Mouse (Mus musculus) kidney, adult 2 months (tissue): ENCODE measurements around the gene Zfp541. TPM values are rescaled to one million over a fixed set of nuclear protein-coding genes. Genes with fewer than 3 reads are reported as not detected.

Experiments used
- DNase-seq: peaks from one replicate; pipeline ENCODE4 v3.0.0; 2021
- H3K27ac ChIP-seq: fragments of 200-500 bp; 2 replicates; pipeline ENCODE4 v1.5.1; 2012; ENCODE audit warnings: low read depth, low read length, control low read depth, inconsistent platforms; ENCODE audit not compliant: insufficient read depth
- H3K27me3 ChIP-seq: fragments of 200-500 bp; replicated peaks from 2 replicates; pipeline ENCODE4 v1.6.1; 2012; ENCODE audit warnings: mild to moderate bottlenecking, moderate library complexity, low read length, inconsistent platforms; ENCODE audit not compliant: control insufficient read depth, insufficient read depth
- H3K36me3 ChIP-seq: fragments of 200-500 bp; 2 replicates; pipeline ENCODE4 v1.6.1; 2012; ENCODE audit warnings: mild to moderate bottlenecking, moderate library complexity, low read length, inconsistent platforms; ENCODE audit not compliant: control insufficient read depth, insufficient read depth
- H3K4me1 ChIP-seq: fragments of 200-500 bp; 2 replicates; pipeline ENCODE4 v1.6.1; 2011; ENCODE audit warnings: low read length; ENCODE audit not compliant: control insufficient read depth, insufficient read depth
- H3K4me3 ChIP-seq: fragments of 200-500 bp; 2 replicates; pipeline ENCODE4 v1.5.1; 2011; ENCODE audit warnings: mild to moderate bottlenecking, low read depth, low read length, control low read depth; ENCODE audit not compliant: insufficient read depth
- CTCF ChIP-seq: fragments of 200-500 bp; conservative IDR thresholded peaks from 2 replicates; pipeline ENCODE4 v1.5.1; 2011; ENCODE audit warnings: low read depth, mild to moderate bottlenecking, control low read depth, low read length, moderate library complexity, mixed read lengths; ENCODE audit not compliant: insufficient read depth, insufficient read length
- POLR2A ChIP-seq: fragments of 200-500 bp; IDR thresholded peaks from one replicate; pipeline ENCODE4 v1.6.1; 2011; ENCODE audit warnings: low read depth, low read length, control low read depth
- WGBS: fragments of 180-500 bp; shearing (Covaris S2); methylation state at CpG from one replicate; pipeline ENCODE4 v1.1.7; 2018; 5-methylcytosine and 5-hydroxymethylcytosine counted together
- polyA plus RNA-seq: library from polyadenylated mRNA; depleted of rRNA; stranded (reverse); fragments of >200 nt; gene quantifications from 2 replicates; pipeline ENCODE4 v1.2.3, GENCODE M21; 2012

Gene Zfp541
- polyA plus RNA-seq, 1 experiment: not detected

DNA sequence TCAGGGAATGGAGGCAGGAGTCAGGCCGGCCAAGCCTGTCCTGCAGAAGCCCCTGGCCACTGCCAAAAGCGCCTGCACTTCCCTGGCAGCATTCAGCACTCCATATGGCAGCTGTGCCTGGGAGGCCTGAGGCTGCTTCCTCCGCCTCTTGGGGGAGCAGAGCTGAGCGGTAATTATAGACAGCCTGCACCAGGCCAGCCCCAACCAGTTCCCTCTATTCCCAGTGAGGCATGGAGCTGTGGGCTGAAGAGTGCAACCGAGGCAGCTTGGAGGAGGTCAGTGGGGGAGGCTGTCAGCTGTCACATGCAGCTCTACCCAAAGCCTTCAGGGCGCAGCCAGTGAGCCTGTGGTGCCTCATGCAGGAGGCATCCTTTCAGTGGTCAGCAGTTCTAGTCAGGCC is 42.1 kb downstream of the Zfp541 start:
- peak; percentile 7 for DNase-seq
- no peak for TF ChIP-seq POLR2A
- TF ChIP-seq CTCF: no peak
- Histone ChIP-seq H3K4me1 (peaks cover 13% of the 10 kb centered on the region; the same call in 1 of the 2 replicates), H3K4me3 (no peak overlapping the region), H3K27ac (no peak overlapping the region), H3K27me3 (no peaks in the 10 kb centered on the region), H3K36me3 (no peaks in the 10 kb centered on the region)
- WGBS: 62% methylated on average over 6 of the region's 6 CpGs

DNA sequence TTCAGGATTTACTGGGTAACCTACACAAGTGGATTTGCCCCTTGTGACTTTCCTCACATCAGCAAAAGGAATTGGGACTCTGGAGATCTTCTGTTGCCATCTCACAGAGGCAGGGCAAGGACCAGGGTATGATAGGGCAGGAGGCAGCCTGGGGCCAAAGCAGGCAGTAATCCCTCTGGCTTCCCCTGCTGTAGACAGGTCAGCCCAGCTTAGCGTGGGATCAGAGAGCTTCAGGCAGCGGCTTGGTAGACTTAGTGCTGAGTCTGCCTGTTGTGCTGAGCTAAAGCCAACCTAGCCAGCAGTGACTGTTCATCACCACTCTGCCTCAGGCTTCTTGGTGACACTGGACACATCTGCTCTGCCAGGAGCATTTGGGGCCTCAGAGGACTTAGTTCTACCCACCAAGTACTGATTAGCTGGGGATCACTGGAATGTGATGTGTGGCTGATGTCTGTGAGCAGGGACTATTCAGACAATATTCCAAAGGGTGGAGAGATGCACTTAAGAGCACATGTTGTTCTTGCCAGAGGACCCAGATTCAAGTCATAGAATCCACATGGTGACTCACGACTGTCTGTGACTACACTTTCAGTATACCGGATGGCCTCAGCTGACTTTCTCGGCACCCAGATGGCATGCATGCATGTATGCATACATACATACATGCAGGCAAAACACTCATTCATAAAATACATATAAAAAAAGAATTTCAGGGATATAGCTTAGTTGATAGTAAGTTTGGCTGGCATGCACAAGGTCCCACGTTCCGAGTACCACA is 43.2 kb downstream of the Zfp541 start:
- H3K27ac ChIP-seq: no peak overlapping the region
- 85% methylated on average over 7 of the region's 7 CpGs for WGBS
- no peak for DNase-seq
- H3K36me3 ChIP-seq: no peaks in the 10 kb centered on the region
- peaks cover 9% of the 10 kb centered on the region; the same call in 1 of the 2 replicates for H3K4me1 ChIP-seq
- H3K4me3 ChIP-seq: no peak overlapping the region
- no peaks in the 10 kb centered on the region for H3K27me3 ChIP-seq
- TF ChIP-seq POLR2A: no peak
- no peak for TF ChIP-seq CTCF

DNA sequence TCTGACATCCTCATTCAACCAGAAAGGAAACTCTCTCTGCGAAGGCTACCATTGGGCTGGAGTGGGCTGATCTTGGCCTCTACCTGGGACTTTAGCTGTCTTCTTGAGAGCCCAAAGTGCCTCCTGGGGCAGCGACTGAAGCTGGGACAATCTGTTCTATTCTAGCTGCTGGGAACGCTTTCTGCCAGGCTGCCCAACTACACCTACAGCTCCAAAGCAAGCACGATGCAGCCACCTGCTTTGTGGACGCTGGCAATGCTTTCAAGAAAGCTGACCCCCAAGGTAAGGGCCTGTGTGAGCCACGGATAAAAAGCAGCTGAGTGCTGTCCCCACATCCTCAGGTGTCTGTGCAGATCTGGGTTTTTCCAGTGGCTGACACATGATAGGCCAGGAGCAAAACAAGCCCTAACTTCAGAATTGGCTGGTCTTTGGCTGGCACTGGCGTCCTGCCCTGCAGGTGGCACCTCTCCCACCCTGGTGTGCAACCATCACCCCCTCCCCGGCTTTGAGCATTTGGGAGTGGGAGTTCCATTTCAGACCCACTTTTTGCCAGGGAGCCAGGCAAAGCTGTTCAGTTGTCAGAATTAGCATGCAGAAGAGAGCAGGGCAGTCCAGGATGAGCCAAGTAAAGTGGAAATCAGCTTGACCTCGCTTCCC is 47.4 kb downstream of the Zfp541 start:
- WGBS: 89% methylated on average over 9 of the region's 9 CpGs
- DNase-seq: no peak
- TF ChIP-seq POLR2A (no peak), CTCF (no peak)
- no peaks in the 10 kb centered on the region for H3K36me3 ChIP-seq
- H3K4me3 ChIP-seq: no peak overlapping the region
- H3K27me3 ChIP-seq: no peaks in the 10 kb centered on the region
- no peaks in the 10 kb centered on the region for H3K4me1 ChIP-seq
- no peak overlapping the region for H3K27ac ChIP-seq

DNA sequence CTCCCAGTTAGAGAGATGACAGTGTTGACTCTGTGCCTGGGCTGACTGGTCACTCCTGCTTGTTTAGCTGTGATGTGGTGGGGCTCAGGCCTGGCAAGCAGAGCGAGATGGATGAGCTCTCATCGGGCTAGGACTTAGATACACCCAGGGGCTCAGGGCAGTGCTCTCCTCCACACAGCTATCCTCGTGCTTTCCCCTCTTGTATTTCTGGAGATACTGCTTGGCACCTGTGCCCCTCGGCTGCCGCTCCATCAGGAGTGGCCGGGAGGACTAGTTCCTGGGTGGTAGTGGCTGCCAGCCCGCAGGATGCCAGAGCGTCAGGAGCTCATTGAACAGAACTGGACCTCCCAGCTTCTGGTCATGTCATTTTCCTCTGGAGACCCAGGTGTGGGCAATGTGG is 48.5 kb downstream of the Zfp541 start:
- Histone ChIP-seq H3K27me3 (no peaks in the 10 kb centered on the region), H3K27ac (no peak overlapping the region), H3K4me3 (no peak overlapping the region), H3K4me1 (no peaks in the 10 kb centered on the region), H3K36me3 (no peaks in the 10 kb centered on the region; the same call in 1 of the 2 replicates)
- TF ChIP-seq POLR2A: no peak
- TF ChIP-seq CTCF: no peak
- 92% methylated on average over 8 of the region's 8 CpGs for WGBS
- no peak for DNase-seq

DNA sequence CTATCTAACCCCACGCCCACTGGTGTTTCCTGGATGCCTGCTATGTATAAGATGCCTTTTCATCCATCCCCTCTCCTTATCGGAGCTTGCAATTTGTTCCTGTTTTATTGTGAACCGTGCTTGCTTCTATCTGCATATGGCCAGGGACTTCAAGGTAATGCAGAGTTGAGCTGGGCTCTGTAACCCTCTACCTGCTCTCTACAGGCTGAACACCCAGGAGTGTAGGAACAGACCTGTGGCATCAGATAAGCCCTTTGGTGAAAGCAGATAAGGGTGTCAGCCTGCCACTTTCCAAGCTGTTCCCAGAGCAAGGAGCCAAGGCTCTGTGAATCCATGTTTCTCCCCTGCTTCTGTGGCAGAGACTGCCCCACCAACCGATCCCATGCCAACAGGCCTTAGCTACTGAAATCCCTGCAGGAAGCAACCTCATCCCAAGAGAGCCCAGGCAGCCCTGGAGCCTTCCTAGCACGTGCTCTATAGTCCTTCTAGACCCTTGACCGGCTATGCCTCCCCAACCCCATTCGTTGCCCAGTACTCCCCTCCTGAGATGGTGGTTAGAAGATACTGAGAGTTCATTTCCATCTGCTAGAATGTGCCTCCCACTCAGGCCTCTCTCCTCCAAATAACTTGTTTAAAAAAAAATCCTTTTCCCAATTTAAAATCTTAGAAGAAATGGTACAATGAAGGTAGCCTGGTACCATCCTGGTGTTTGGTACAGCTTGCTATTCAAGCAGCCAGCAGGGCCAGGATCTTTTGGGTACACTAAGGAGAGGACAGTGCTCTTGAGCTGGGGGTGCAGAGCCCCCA is 49.9 kb downstream of the Zfp541 start:
- H3K4me1 ChIP-seq: no peaks in the 10 kb centered on the region
- no peaks in the 10 kb centered on the region for H3K27me3 ChIP-seq
- H3K36me3 ChIP-seq: peaks cover 2% of the 10 kb centered on the region; the same call in 1 of the 2 replicates
- no peak overlapping the region for H3K27ac ChIP-seq
- no peak overlapping the region for H3K4me3 ChIP-seq
- 88% methylated on average over 7 of the region's 7 CpGs for WGBS
- DNase-seq: no peak
- TF ChIP-seq POLR2A (no peak), CTCF (no peak)

DNA sequence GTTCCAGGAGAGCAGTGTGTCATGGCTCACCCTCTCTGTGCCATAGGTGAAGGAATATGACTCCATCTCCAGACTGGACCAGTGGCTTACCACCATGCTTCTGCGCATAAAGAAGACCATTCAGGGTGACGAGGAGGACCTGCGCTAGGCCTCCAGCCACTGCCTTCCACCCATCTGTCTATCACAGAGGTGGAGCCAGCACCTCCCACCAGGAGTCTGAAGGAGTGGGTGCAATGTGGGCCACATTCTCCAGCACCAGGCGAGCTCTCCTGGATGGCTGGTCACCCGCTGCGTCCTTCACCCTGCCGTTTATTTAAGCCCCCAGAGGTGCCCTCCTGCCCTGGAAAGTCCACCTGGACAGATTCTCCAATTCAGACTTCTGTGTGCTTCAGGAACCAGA is 54.8 kb downstream of the Zfp541 start:
- 95% methylated on average over 7 of the region's 7 CpGs for WGBS
- H3K4me1 ChIP-seq: peaks cover 6% of the 10 kb centered on the region; the same call in 1 of the 2 replicates
- DNase-seq: no peak
- no peak overlapping the region for H3K4me3 ChIP-seq
- no peaks in the 10 kb centered on the region for H3K27me3 ChIP-seq
- H3K36me3 ChIP-seq: peaks cover 2% of the 10 kb centered on the region; the same call in 1 of the 2 replicates
- H3K27ac ChIP-seq: no peak overlapping the region
- TF ChIP-seq CTCF (no peak), POLR2A (no peak)
